Mouse (Mus musculus) 3134 (cell line): ENCODE measurements around the gene Gm10295.

Experiments used
- DNase-seq: peaks from one replicate; pipeline ENCODE4 v3.0.0-alpha.2; 2011; ENCODE audit warnings: low spot score; ENCODE audit not compliant: insufficient read length; ENCODE audit errors: extremely low read depth

The Gm10295 gene

GRCm38 (mm10) chr7:71351364-71351763, at the start of gene Gm10295:
TSS of gene Gm10295 (minus strand) at chr7:71351485.
- no peak for DNase-seq

GRCm38 (mm10) chr7:71401032-71401431, 49.7 kb upstream of the Gm10295 start:
- DNase-seq, result no peak

- no peak for DNase-seq
Observed at GRCm38 (mm10) chr7:71399891-71400632, 48.8 kb upstream of the Gm10295 start.

DNA sequence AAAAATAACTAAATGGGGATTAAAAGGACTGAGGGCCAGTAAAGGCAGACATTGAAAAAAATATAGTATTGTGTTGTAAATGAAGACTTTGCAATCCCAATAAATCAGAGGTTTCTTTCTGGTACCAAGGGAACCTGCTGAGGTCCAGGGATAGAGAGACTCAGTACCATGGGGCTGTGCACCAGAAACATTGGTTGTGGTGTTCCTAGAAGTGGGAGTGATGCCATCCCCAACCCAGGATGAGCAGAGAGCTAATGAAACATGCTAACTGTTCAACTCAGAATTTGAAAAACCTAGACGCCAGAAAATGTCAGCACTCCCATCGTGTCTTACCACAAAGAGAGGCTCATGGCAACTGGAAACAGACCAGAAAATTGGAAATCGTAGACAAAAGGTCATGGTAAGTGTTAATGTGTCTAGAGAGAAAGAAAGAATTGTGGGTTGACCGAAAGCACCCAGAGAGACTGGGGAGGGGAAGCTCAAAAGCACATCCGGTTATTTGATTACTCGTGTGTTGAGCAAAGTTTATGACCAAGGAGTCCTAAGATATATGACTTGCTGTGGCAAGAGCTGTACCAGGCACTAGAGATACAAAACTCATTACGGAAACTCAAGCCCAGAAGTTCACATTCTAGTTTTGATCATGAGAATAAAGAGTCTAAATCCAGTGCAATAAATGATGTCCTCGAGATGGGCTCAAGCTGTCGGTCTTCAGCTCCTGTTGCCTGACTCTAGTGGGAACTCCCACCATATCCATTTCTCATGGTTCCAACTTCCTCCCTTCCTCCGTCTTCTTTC, 47.9 kb upstream of the Gm10295 start:
- DNase-seq, result no peak

GRCm38 (mm10) chr7:71398389-71398788, 47.1 kb upstream of the Gm10295 start:
- DNase-seq, result no peak

GRCm38 (mm10) chr7:71392795-71393341, 41.6 kb upstream of the Gm10295 start:
- no peak for DNase-seq

GRCm38 (mm10) chr7:71391333-71391732, 40.0 kb upstream of the Gm10295 start:
- no peak for DNase-seq

GRCm38 (mm10) chr7:71390291-71390690, 39.0 kb upstream of the Gm10295 start:
- DNase-seq, result no peak

GRCm38 (mm10) chr7:71386050-71386449, 34.8 kb upstream of the Gm10295 start:
- no peak for DNase-seq

DNA sequence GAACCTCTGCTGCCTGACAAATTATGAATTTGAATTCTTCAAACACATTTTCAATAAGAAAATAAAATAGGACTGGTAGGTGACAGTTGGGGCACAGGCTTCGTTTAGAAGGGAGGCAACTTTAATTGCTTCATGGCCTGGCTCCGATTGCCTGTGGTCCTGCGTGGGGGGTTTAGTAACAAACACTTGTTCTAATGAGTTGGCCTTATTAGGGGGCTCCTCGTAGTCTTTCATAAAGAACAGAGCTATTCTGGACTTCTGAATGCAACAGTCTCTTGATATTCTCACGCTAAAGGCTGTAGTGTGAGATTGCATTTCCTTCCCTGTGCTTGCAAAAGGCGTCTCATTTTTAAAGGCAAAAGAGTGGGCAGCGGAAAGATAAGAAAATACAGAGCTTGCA, 33.6 kb upstream of the Gm10295 start:
- DNase-seq, result no peak

- no peak for DNase-seq
Observed at GRCm38 (mm10) chr7:71383341-71384130, 32.3 kb upstream of the Gm10295 start.

- DNase-seq, result no peak
Observed at GRCm38 (mm10) chr7:71379826-71380825, 28.8 kb upstream of the Gm10295 start.

GRCm38 (mm10) chr7:71378812-71379760, 27.8 kb upstream of the Gm10295 start:
- DNase-seq, result no peak

DNA sequence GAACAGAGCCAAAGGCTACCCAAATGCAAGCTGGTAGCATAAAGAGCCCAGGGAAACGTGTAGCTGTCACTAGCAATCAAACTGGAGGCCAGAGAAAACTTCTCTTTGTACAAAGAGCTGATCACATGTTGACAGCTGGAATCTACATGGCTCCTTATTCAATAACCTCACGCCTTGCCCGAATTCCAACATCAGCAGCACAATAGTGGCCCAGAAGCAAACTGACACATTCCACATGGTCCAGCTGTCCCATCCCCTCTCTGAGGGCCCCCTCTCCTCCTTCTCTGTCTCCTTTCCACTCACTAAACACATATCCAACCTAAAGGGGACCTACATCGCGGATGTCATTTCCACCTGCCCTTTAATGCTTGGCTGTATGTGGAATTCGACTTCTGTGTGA, 26.7 kb upstream of the Gm10295 start:
- DNase-seq, result no peak

GRCm38 (mm10) chr7:71374059-71374458, 22.8 kb upstream of the Gm10295 start:
- DNase-seq, result no peak

- DNase-seq, result no peak
Observed at GRCm38 (mm10) chr7:71371916-71372315, 20.6 kb upstream of the Gm10295 start.

- no peak for DNase-seq
Observed at GRCm38 (mm10) chr7:71370746-71371145, 19.5 kb upstream of the Gm10295 start.

DNA sequence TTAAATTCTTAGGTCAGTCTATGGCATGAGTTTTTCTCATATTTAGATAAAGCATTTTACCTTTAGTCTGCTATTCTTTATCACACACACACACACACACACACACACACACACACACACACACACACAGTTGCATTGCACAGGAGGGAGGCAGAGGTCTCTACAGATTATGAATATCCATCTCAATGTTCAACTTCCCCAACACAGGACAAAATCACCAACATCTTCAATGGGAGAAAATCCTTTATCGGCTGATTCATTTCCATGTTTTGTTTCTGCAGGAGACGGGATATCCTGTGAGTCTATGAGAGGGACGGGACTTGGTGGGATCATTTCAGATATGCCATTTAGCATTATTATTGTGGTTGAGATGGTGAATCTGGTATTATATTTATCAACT, 18.8 kb upstream of the Gm10295 start:
- DNase-seq, result no peak
